Mouse (Mus musculus) adrenal gland, postnatal 25 days (tissue): ENCODE data around the gene Myo1b. TPM values are rescaled to one million over a fixed set of nuclear protein-coding genes. Genes with fewer than 3 reads are reported as not detected.
"Not testable (repeated sequence)": the region's sequence is repeated elsewhere in the genome, so short reads cannot be mapped to it uniquely, and the experiment has no call there.

Source experiments
- DNase-seq: peaks from one replicate; pipeline ENCODE4 v3.0.0; 2021; ENCODE audit warnings: mixed read lengths
- total RNA-seq: library from RNA; stranded (reverse); gene quantifications from 2 replicates; pipeline ENCODE4 v1.2.3, GENCODE M21; 2021

Gene Myo1b
- total RNA-seq, 1 experiment from 2014 or later, result 69.3 TPM

- no peak for DNase-seq
These were observed 21.1 kb downstream of the Myo1b start for GRCm38 (mm10) chr1:51894721-51895120.

DNA sequence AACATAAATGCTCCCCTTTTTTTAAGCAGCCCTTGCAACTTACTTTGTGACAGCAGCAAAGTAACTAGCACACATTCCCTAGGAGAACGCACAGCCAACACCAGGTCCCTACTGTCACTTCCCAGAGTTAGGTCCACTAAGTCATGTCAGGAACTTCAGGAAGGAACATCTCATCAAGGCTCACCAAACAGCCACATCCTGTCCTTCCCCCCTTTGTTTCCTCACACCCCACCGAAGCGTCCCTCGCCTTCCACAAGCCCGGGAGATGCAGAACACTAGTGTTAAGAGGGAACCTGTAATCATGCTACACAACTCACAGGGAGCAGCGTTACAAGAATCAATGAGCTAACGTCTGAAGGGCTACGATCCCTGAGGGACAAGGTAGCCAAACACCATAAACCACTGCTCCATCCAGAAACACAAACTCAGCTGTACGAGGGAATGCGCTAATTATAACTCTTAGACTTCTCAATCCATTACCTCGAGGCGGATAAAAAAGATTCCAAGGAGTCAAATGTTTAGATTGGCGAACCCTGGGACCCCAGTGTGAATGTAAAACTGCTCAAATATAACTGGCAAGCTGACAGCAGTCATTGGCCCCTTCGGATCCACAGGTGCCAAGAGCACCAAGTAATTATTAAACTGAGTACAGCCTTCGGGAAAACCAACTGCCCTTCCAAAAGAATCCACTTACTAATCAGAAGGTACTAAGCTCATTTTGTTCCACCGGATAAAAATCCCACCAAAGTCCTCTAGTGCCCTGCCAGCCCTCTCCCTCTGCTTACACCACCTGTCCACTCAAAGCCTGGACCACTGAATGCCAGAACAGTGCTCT, 22.1 kb downstream of the Myo1b start:
- no peak for DNase-seq

DNA sequence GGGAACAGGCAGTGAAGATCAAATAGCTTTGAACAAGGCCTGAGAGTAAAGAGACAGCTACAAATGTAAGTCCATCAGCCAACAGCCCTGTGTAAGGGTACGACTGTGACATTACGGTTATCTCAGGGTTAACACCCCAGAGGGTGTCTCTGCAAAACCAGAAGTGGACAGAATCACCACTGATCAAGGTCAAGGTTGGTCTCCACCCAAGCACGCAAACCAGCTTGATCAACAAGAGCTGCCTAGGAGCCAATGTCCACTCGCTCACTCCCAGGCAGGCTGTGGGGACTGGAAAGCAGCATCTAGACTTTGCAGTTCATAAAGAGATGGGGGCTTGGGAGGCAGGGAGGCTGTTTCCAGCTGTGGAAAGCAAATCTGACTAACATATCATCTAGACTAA, 23.9 kb downstream of the Myo1b start:
- no peak for DNase-seq

GRCm38 (mm10) chr1:51888046-51888813, 27.6 kb downstream of the Myo1b start:
- no peak for DNase-seq

GRCm38 (mm10) chr1:51885356-51885983, 30.4 kb downstream of the Myo1b start:
- DNase-seq, result no peak

- no peak for DNase-seq
These were observed 32.7 kb downstream of the Myo1b start for GRCm38 (mm10) chr1:51883211-51883610.

GRCm38 (mm10) chr1:51882752-51883151, 33.1 kb downstream of the Myo1b start:
- no peak for DNase-seq

GRCm38 (mm10) chr1:51879927-51880814, 35.7 kb downstream of the Myo1b start:
- no peak for DNase-seq

DNA sequence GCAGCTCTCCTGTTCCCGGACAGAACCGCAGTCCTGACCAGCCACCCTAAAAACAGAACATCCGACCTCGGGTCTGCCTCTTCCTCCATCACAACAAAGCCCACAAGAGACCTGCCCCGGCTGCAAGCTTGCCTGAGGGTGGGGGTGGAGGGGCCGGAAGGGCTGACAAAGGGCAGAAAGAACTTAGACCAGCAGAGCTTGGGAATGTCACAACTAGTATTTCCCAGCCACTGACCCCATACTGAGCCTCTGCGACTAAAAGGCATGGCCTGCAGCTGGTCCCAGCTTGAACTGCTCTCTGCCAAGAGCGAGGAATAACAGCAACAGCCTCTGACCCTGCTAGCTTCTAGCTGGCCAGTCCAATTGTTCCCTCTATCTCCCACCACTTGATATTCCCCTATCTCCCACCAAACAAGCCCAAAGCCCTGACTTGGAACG, 36.5 kb downstream of the Myo1b start:
- no peak for DNase-seq

DNA sequence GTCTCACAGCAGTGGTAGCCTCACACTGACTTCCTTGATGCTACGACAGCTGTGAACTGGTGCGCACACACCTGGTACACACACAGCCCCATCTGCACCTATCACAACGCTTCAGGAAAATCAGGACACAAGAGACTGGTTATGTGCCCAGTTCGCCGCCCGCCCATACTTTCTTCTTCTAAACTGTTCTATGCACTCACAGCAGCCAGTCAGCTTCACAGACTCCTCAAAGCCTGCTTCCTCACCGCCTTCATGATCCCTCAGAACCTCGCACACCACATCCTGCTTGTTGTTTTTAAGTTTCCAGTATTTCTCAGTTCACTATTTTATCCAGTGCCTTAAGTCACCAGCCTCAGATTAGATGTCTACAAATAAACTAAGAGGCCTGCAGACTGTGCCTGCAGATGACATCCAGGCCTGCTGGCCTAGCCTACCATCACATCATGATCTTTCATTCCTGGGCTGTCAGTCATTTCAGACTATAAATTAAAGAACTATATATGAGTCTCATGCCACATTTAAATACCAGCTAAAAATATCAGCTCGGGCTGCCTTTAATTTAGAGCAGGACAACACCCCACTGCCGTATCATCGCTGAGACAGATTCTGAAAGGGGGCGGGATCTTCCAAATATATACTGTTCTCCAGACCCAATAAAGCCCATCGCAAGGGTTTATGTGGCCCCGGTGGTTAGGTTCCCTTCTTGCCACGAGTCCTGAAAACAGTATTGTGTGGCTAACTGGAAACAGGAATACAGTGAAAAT, 40.2 kb downstream of the Myo1b start:
- no peak for DNase-seq

DNA sequence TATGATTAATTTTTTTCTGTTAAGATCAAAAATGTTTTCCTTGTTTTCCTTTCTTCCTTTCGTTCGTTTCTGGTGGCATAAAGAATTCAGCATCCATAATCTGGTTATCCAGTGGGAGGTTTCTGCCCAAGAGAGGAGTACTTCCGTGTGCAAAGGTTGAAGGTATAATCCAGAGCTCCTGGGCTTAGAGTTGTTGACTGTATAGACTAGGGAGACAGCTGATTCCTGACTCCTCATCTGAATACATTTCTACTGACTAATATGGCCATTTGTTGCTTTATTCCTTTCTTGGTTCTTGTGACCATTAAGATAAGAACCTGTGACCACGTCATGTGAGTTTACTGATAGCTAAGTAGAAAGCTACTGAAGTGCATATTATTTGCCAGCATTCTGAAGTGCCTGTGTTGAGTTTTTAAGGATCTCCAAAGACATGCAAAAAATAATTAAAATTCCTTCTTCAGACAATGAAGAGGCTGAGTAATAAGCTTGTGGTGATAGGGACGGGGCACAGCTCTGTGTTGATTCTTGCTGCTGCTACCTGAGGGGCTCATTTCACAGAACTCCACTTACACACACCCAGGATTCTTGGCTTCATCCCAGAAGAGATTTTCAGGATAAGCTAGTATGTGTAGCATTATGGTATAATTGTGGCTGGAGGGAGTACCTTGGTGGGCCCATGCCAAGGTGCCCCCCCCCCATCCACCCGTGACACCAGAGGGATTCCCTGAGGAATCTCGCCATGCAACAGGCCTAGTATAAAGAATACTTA, 43.2 kb downstream of the Myo1b start:
- no peak for DNase-seq

- not testable (repeated sequence) for DNase-seq
These were observed 44.6 kb downstream of the Myo1b start for GRCm38 (mm10) chr1:51871234-51871633.

DNA sequence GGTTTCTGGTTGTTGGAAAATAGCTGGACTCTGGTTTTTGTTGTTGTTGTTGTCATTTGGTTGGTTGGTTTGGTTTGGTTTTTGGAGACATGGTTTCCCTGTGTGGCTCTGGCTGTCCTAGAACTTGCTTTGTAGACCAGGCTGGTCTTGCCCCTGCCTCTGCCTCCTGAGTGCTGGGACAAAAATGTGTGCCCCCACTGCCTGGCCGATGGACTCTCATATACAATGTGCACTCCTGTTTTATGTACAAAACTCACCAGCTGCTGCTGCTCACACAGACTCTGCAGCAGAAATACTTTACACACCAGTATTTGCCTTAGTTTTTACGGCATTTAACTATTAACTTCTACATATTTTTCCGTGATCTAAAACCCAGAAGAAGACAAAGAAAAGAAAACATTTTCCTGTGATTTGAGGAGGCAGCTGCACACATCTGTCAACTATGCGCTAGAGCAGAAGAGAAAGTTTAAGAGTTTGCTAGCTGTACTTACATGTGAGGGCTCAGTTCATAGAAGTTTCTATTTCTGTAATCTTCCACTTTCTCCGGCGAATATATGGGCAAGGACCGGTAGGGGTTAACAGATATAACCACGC, 52.9 kb downstream of the Myo1b start:
- no peak for DNase-seq

- DNase-seq, result no peak
These were observed 55.0 kb downstream of the Myo1b start for GRCm38 (mm10) chr1:51860837-51861236.

DNA sequence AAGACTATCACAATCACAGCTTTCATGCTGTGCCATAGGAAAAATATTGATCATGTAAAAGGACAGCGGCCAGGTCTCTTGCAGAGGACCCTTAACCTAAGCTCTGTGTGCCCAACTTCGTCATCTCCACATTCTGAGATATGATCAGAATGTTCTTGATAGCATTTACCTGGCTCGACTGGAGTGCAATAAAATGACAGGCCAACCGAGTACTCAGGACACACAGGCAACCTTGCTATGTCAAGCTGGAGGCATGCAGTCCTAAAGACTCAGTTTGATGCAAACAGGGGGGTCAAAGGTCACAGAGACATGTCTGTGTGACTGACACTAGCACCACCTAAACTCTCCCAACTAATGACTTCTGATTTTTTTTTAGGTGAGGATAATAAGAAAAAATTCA, 58.9 kb downstream of the Myo1b start:
- DNase-seq, result no peak

DNA sequence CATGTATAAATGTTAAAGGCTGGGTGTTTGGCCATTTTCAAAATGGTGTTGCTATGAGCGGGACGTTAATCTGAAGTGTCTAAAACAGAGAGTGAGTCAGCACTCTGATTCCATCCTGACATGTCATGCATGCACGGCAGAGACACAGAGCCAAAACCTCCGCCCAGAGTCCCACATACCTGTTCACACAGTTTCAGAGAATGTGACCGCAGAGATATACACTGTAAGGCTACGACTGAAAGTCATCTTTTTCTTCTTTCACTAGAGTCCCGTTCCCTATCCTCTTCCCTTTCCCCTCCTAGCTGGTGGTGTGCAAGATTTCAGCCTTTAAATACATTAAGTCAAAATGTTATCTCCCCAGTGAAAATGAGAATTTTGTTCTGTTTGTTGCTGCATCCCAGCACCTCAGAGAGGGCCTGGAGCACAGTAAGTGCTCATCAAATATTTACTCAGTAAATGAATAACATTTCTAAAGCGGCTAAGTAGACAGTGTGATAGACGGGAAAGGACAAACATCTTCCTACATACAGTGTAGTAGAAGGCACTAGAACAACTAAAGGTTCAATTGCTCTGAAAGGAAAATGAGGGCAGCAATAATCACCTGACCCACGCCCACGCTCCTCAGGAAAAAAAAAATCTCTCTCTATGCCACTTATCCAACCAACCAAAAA, 59.5 kb downstream of the Myo1b start:
- no peak for DNase-seq

- DNase-seq, result no peak
These were observed 60.2 kb downstream of the Myo1b start for GRCm38 (mm10) chr1:51855541-51856244.

DNA sequence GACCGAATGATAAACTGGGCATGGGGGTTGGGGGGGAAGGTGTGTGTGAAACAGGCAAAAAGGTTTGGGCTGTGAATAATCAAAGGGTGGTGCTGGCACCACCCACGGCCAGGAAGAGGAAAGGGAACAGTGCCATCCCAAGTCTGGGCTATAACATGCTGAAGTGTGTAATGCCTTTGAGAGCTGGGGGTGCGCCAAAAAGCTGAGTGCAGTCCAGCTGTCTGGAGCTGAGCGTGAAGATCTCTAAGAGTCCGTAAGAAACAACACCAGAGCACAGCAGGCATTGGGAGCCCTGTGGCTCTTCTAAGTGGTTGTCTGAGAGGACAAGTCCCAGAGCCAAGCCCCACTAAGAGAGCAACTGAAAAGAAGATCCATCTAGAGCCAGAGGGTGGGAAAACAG, 63.6 kb downstream of the Myo1b start:
- no peak for DNase-seq
